Mouse (Mus musculus) spleen, adult 2 months (tissue): ENCODE measurements around the gene Slc2a10. TPM values are rescaled to one million over a fixed set of nuclear protein-coding genes. Genes with fewer than 3 reads are reported as not detected.

ENCODE experiments used
- DNase-seq, 2 experiments: peaks; one replicate each; pipeline versions ENCODE4 v3.0.0 to v3.0.0-alpha.2; 2012 to 2021; ENCODE audit warnings: low spot score in 2 of 2, low read depth in 1 of 2
- H3K27ac ChIP-seq: fragments of 200-500 bp; 2 replicates; pipeline ENCODE4 v1.5.1; 2012; ENCODE audit warnings: low read length, inconsistent platforms; ENCODE audit not compliant: insufficient read depth
- H3K27me3 ChIP-seq: fragments of 200-500 bp; 2 replicates; pipeline ENCODE4 v1.6.1; 2012; ENCODE audit warnings: mild to moderate bottlenecking, moderate library complexity, low read length, inconsistent platforms; ENCODE audit not compliant: control insufficient read depth, insufficient read depth
- H3K36me3 ChIP-seq: fragments of 200-500 bp; 2 replicates; pipeline ENCODE4 v1.6.1; 2012; ENCODE audit warnings: mild to moderate bottlenecking, low read length, inconsistent platforms; ENCODE audit not compliant: control insufficient read depth, insufficient read depth
- H3K4me1 ChIP-seq: fragments of 200-500 bp; 2 replicates; pipeline ENCODE4 v1.6.1; 2011; ENCODE audit warnings: inconsistent platforms; ENCODE audit not compliant: control insufficient read depth, insufficient read depth, insufficient read length
- H3K4me3 ChIP-seq: fragments of 200-500 bp; 2 replicates; pipeline ENCODE4 v1.5.1; 2011; ENCODE audit warnings: mild to moderate bottlenecking, inconsistent platforms; ENCODE audit not compliant: insufficient read depth, insufficient read length; ENCODE audit errors: extremely low read depth
- CTCF ChIP-seq: fragments of 200-500 bp; IDR thresholded peaks from 2 replicates; pipeline ENCODE4 v1.5.1; 2011; ENCODE audit warnings: mild to moderate bottlenecking, inconsistent platforms; ENCODE audit not compliant: insufficient read depth, insufficient read length, insufficient replicate concordance; ENCODE audit errors: extremely low read depth
- POLR2A ChIP-seq: fragments of 200-500 bp; IDR thresholded peaks from 2 replicates; pipeline ENCODE4 v1.6.1; 2011; ENCODE audit warnings: low read depth, low read length, inconsistent platforms
- WGBS: fragments of 180-500 bp; shearing (Covaris S2); methylation state at CpG from one replicate; pipeline ENCODE4 v1.1.7; 2018; 5-methylcytosine and 5-hydroxymethylcytosine counted together
- polyA plus RNA-seq: library from polyadenylated mRNA; depleted of rRNA; stranded (reverse); fragments of >200 nt; gene quantifications from 2 replicates; pipeline ENCODE4 v1.2.3, GENCODE M21; 2012; rRNA removed

Gene Slc2a10
- polyA plus RNA-seq, 1 experiment: 0.83 TPM

DNA sequence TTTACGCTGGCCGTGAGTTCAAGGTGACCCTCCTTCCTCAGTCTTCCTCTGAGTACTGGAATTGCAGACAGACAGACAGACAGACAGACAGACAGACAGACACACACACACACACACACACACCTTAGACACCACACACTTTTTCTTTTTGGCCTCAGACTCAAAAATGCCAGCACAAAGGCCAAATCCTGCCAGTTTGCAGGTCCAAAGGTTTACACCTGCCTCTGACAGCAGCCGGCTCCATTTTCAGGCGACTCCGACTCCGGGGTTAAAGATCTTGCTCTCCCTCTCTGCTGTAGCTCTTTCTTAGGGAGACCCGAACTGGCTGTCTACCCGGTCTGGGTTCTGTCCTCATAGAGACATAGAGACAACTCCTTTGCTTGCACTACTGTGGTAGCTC lies 60.5 kb downstream of the Slc2a10 start:
- TF ChIP-seq CTCF (no peak), POLR2A (no peak)
- no peak for DNase-seq
- Histone ChIP-seq H3K4me1 (no peaks in the 10 kb centered on the region; the same call in 1 of the 2 replicates), H3K27me3 (peaks cover 8% of the 10 kb centered on the region; the same call in 1 of the 2 replicates), H3K27ac (no peak overlapping the region), H3K4me3 (no peak overlapping the region), H3K36me3 (no peaks in the 10 kb centered on the region)
- WGBS: 74% methylated on average over 8 of the region's 8 CpGs

DNA sequence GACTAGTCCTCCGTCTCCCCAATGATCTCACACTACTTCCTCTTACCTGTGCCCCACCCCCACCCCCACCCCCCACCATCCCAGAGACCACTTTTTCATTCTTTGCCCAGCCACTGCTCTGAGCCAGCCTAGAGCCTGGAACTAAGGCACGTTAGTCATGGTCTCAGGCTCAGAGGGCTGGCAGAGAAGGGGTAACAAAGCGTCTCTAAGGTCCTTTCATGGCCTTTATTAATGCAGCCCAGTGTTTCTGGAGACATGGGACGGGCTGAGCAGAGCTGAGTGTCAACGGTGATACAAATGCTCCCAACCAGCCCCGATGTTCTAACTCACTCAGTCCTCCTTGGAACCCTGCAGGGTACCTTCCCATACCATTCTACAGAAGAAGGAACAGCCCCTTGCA lies 61.0 kb downstream of the Slc2a10 start:
- no peak overlapping the region for H3K4me3 ChIP-seq
- 60% methylated on average over 6 of the region's 6 CpGs for WGBS
- peaks cover 8% of the 10 kb centered on the region; the same call in 1 of the 2 replicates for H3K27me3 ChIP-seq
- H3K36me3 ChIP-seq: no peaks in the 10 kb centered on the region
- H3K27ac ChIP-seq: no peak overlapping the region
- TF ChIP-seq POLR2A: no peak
- no peak for TF ChIP-seq CTCF
- no peaks in the 10 kb centered on the region; the same call in 1 of the 2 replicates for H3K4me1 ChIP-seq
- no peak for DNase-seq

DNA sequence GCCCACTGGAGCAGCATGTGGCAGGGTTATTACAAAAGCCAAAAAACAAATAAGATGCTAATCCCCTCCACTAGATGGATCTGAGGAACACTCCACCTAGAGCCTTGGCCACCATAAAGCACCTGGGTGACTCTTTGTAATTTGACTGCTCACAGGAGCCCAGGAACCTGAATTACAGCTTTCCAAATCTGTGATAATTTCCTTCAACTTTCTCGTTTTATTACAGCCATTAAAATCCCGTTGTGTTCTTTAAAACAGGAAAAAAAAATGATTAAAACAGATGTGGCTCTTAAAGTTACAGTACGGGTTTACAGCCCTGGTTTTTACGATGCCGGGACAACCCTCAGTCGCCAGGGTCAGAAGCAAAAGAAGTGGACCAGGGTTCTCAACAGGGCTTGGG lies 63.3 kb downstream of the Slc2a10 start:
- Histone ChIP-seq H3K4me1 (no peaks in the 10 kb centered on the region; the same call in 1 of the 2 replicates), H3K4me3 (no peak overlapping the region), H3K27me3 (peaks cover 7% of the 10 kb centered on the region; the same call in 1 of the 2 replicates), H3K27ac (no peak overlapping the region), H3K36me3 (no peaks in the 10 kb centered on the region)
- TF ChIP-seq POLR2A: no peak
- no peak for TF ChIP-seq CTCF
- WGBS: 78% methylated on average over 6 of the region's 6 CpGs
- DNase-seq: no peak

- Histone ChIP-seq H3K36me3 (no peaks in the 10 kb centered on the region), H3K27ac (no peak overlapping the region), H3K4me1 (no peaks in the 10 kb centered on the region; the same call in 1 of the 2 replicates), H3K27me3 (peaks cover 7% of the 10 kb centered on the region; the same call in 1 of the 2 replicates), H3K4me3 (no peak overlapping the region)
- 75% methylated on average over 9 of the region's 9 CpGs for WGBS
- TF ChIP-seq POLR2A: no peak
- no peak for TF ChIP-seq CTCF
- DNase-seq: no peak
Measured at GRCm38 (mm10) chr2:165567820-165568219, 64.2 kb downstream of the Slc2a10 start.

DNA sequence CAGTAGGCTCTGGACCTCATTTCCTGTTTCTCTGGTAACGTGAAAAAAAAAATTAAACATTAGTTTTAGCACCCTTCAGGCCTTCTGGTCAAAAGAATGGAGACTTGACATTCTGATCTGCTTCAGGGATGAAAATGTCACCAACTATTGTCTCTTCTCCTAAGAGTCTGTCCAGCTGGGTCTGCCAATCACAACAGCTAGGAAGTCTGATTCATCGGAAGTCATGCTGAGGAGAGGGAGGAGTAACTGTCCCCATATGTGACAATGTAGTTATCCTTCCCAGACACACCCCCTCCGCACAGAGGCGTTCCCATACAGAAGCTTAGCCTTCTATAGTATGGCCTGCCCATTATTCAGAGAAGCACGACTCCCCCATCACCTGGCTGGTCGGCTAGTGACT lies 65.3 kb downstream of the Slc2a10 start:
- WGBS: 89% methylated on average over 6 of the region's 6 CpGs
- Histone ChIP-seq H3K27ac (no peak overlapping the region), H3K36me3 (no peaks in the 10 kb centered on the region), H3K4me1 (no peaks in the 10 kb centered on the region), H3K27me3 (0 out of 2 replicates have a peak, but pooled peaks cover 1% of the 10 kb centered on the region), H3K4me3 (no peak overlapping the region)
- DNase-seq: no peak
- TF ChIP-seq CTCF (no peak), POLR2A (no peak)

Other genes starting within 250 kb of the Slc2a10 start
- 77.7 and 99.2 TPM in 2 replicates for gene Slc35c2, start 215.9 kb upstream of the Slc2a10 start, polyA plus RNA-seq
- 62.3 and 91.0 TPM in 2 replicates for gene Elmo2, start 177.3 kb upstream of the Slc2a10 start, polyA plus RNA-seq
- gene Zfp663, start 135.1 kb upstream of the Slc2a10 start, polyA plus RNA-seq: 0.13 TPM in 1 of 2 replicates, not detected in the other
- gene Zfp334, start 115.5 kb upstream of the Slc2a10 start, polyA plus RNA-seq: 0.39 and 0.47 TPM in 2 replicates
- gene Ocstamp, start 103.4 kb upstream of the Slc2a10 start, polyA plus RNA-seq: 1.6 and 1.7 TPM in 2 replicates
- gene Slc13a3, start 30.6 kb upstream of the Slc2a10 start, polyA plus RNA-seq: 0.94 and 1.4 TPM in 2 replicates
- gene Trp53rka, start 10.5 kb upstream of the Slc2a10 start, polyA plus RNA-seq: 15.6 and 26.4 TPM in 2 replicates
- 6.0 and 7.0 TPM in 2 replicates for gene Eya2, start 91.2 kb downstream of the Slc2a10 start, polyA plus RNA-seq